Mouse (Mus musculus): ENCODE results near the gene Acss1. TPM values are rescaled to one million over a fixed set of nuclear protein-coding genes. Genes with fewer than 3 reads are reported as not detected.
A peak's percentile ranks its signal among the peaks of the same experiment; 100 is the strongest.

Acss1 gene
- total RNA-seq, 4 experiments from 2014 or later, result 259 to 343 (median 275) TPM

GRCm38 (mm10) chr2:150643166-150643565 lies 25.1 kb downstream of the Acss1 start:
- no peak for DNase-seq (ENCODE audit: low spot score)

GRCm38 (mm10) chr2:150638370-150638733 lies 29.9 kb downstream of the Acss1 start:
- DNase-seq (ENCODE audit: low spot score), result no peak

GRCm38 (mm10) chr2:150637702-150638369 lies 30.5 kb downstream of the Acss1 start:
- DNase-seq (ENCODE audit: low spot score), result no peak

- no peak for DNase-seq (ENCODE audit: low spot score)
Observed at GRCm38 (mm10) chr2:150635877-150636446, 32.3 kb downstream of the Acss1 start.

- no peak for DNase-seq (ENCODE audit: low spot score)
Observed at GRCm38 (mm10) chr2:150629255-150629654, 39.0 kb downstream of the Acss1 start.

GRCm38 (mm10) chr2:150627140-150627539 lies 41.2 kb downstream of the Acss1 start:
- no peak for DNase-seq (ENCODE audit: low spot score)

- no peak for DNase-seq (ENCODE audit: low spot score)
Observed at GRCm38 (mm10) chr2:150624926-150625325, 43.4 kb downstream of the Acss1 start.

GRCm38 (mm10) chr2:150623957-150624356 lies 44.3 kb downstream of the Acss1 start:
- no peak for DNase-seq (ENCODE audit: low spot score)

- DNase-seq (ENCODE audit: low spot score), result peak; percentile 25
Observed at GRCm38 (mm10) chr2:150621698-150622097, 46.6 kb downstream of the Acss1 start.

GRCm38 (mm10) chr2:150610097-150610496 lies 58.2 kb downstream of the Acss1 start:
- no peak for DNase-seq (ENCODE audit: low spot score)

- DNase-seq (ENCODE audit: low spot score), result peak; percentile 76
Observed at GRCm38 (mm10) chr2:150608872-150609560, 59.3 kb downstream of the Acss1 start.

- peak; percentile 98 for DNase-seq (ENCODE audit: low spot score)
Observed at GRCm38 (mm10) chr2:150608087-150608799, 60.1 kb downstream of the Acss1 start, which contains the start of gene Apmap. TSS of gene Apmap (minus strand) at chr2:150608567.

GRCm38 (mm10) chr2:150607086-150607485 lies 61.2 kb downstream of the Acss1 start:
- DNase-seq (ENCODE audit: low spot score), result no peak

- no peak for DNase-seq (ENCODE audit: low spot score)
Observed at GRCm38 (mm10) chr2:150604802-150605201, 63.5 kb downstream of the Acss1 start.

- peak; percentile 26 for DNase-seq (ENCODE audit: low spot score)
Observed at GRCm38 (mm10) chr2:150602166-150602565, 66.1 kb downstream of the Acss1 start.

GRCm38 (mm10) chr2:150600263-150600662 lies 68.0 kb downstream of the Acss1 start:
- no peak for DNase-seq (ENCODE audit: low spot score)

GRCm38 (mm10) chr2:150595411-150596190 lies 72.7 kb downstream of the Acss1 start:
- DNase-seq (ENCODE audit: low spot score), result no peak

GRCm38 (mm10) chr2:150589076-150589475 lies 79.2 kb downstream of the Acss1 start:
- DNase-seq (ENCODE audit: low spot score), result no peak

- no peak for DNase-seq (ENCODE audit: low spot score)
Observed at GRCm38 (mm10) chr2:150579628-150580027, 88.7 kb downstream of the Acss1 start.

- no peak for DNase-seq (ENCODE audit: low spot score)
Observed at GRCm38 (mm10) chr2:150578603-150579002, 89.7 kb downstream of the Acss1 start.

GRCm38 (mm10) chr2:150576256-150576655 lies 92.0 kb downstream of the Acss1 start:
- no peak for DNase-seq (ENCODE audit: low spot score)
